Mouse (Mus musculus) forebrain, embryonic 13.5 days (tissue): ENCODE results near the gene Zfp213. TPM values are rescaled to one million over a fixed set of nuclear protein-coding genes. Genes with fewer than 3 reads are reported as not detected.

Experiments
- ATAC-seq: fragments of 200-750 bp; cut with Nextera tagmentation; 2 replicates; pipeline ENCODE4 v1.8.0; 2017
- H3K27ac ChIP-seq: fragments of 300-500 bp; sonication (generic); 2 replicates; pipeline ENCODE4 v1.5.1; 2015; ENCODE audit warnings: inconsistent platforms, mild to moderate bottlenecking, moderate library complexity
- H3K27me3 ChIP-seq: fragments of 300-500 bp; sonication (generic); 2 replicates; pipeline ENCODE4 v1.6.1; 2015; ENCODE audit warnings: mild to moderate bottlenecking, inconsistent platforms
- H3K36me3 ChIP-seq: fragments of 300-500 bp; sonication (generic); 2 replicates; pipeline ENCODE4 v1.6.1; 2015; ENCODE audit warnings: mild to moderate bottlenecking, inconsistent platforms; ENCODE audit not compliant: poor library complexity, severe bottlenecking
- H3K4me1 ChIP-seq: fragments of 300-500 bp; sonication (generic); 2 replicates; pipeline ENCODE4 v1.6.1; 2015; ENCODE audit warnings: inconsistent platforms
- H3K4me2 ChIP-seq: fragments of 300-500 bp; sonication (generic); 2 replicates; pipeline ENCODE4 v1.6.1; 2015; ENCODE audit warnings: inconsistent platforms, mild to moderate bottlenecking, moderate library complexity
- H3K4me3 ChIP-seq: fragments of 300-500 bp; sonication (generic); 2 replicates; pipeline ENCODE4 v1.5.1; 2015; ENCODE audit warnings: mild to moderate bottlenecking, inconsistent platforms
- H3K9ac ChIP-seq: fragments of 300-500 bp; sonication (generic); 2 replicates; pipeline ENCODE4 v1.6.1; 2015; ENCODE audit warnings: mild to moderate bottlenecking, inconsistent platforms
- H3K9me3 ChIP-seq: fragments of 300-500 bp; sonication (generic); replicated peaks from 2 replicates; pipeline ENCODE4 v1.6.1; 2016; ENCODE audit warnings: inconsistent platforms
- WGBS: fragments of 180-500 bp; shearing (Covaris S2); methylation state at CpG from one replicate; pipeline ENCODE4 v1.1.7; 2015; 5-methylcytosine and 5-hydroxymethylcytosine counted together
- polyA plus RNA-seq: library from polyadenylated mRNA; unstranded; fragments of >200 nt; fragmentation: Nextera tagmentation; extraction: Ambion mirVana; gene quantifications from 2 replicates; pipeline ENCODE4 v1.2.1, GENCODE M21; 2015

Zfp213 gene
- polyA plus RNA-seq, 1 experiment from 2014 or later, result 20.7 TPM

- under 1% methylated on average over 22 of the region's 22 CpGs for WGBS
- H3K27ac ChIP-seq, result peak overlapping the region; percentile 49
- H3K4me3 ChIP-seq, result peak overlapping the region; percentile 56
- peak overlapping the region; percentile 79 for H3K4me2 ChIP-seq
- peak overlapping the region; percentile 70 for H3K9ac ChIP-seq
- peaks cover 7% of the 10 kb centered on the region for H3K36me3 ChIP-seq
- no peaks in the 10 kb centered on the region for H3K9me3 ChIP-seq
- H3K4me1 ChIP-seq, result peaks cover 15% of the 10 kb centered on the region
- peak; percentile 75 for ATAC-seq
- H3K27me3 ChIP-seq, result no peaks in the 10 kb centered on the region
Observed at GRCm38 (mm10) chr17:23550188-23550791, 13.7 kb downstream of the Zfp213 start.

DNA sequence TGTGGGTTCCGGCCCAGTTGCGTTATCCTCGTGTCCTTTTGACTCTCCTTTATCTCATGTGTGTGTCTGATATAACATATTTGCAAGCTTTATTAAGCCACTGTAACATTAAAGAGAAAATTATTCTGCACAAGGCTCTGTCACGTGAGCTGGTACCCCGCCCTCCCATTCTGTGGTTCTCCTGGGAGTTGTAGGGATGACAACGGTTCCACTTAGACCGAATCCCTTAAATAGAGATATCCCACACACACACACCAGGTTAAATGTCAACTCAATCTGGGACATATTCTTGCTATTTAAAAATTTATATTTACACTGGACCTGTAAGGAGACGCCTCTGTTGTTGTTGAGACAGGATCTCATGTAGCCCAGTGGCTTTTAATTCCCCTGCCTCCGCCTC lies 14.6 kb downstream of the Zfp213 start:
- Histone ChIP-seq H3K4me1 (peaks cover 15% of the 10 kb centered on the region), H3K9me3 (no peaks in the 10 kb centered on the region), H3K9ac (peak overlapping the region; percentile 52), H3K36me3 (no peaks in the 10 kb centered on the region), H3K4me2 (peak overlapping the region; percentile 79), H3K27me3 (0 out of 2 replicates have a peak, but pooled peaks cover 3% of the 10 kb centered on the region), H3K4me3 (peak overlapping the region; percentile 56), H3K27ac (no peak overlapping the region)
- WGBS, result 3% methylated on average over 9 of the region's 9 CpGs
- ATAC-seq, result no peak

DNA sequence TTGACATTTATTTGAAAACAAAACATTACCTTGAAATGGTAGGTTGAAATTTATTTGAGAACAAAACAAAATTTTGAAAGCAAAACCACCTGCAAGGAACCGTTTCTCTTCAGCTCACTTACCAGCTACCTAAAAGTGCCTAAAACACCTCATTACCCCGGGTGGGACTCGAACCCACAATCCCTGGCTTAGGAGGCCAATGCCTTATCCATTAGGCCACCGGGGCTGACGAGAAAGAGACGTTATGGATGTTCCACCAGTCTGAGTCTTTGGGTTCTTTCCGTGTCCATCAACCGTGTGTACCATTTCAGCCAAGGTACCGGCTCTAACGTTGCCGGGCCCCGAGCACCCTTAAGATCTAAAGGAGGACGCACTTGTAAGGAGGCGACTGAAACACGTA lies 15.4 kb downstream of the Zfp213 start:
- H3K9ac ChIP-seq, result peak overlapping the region; percentile 52
- no peaks in the 10 kb centered on the region for H3K9me3 ChIP-seq
- no peak overlapping the region for H3K27ac ChIP-seq
- H3K4me2 ChIP-seq, result peak overlapping the region; percentile 79
- peak overlapping the region; percentile 56 for H3K4me3 ChIP-seq
- H3K4me1 ChIP-seq, result peaks cover 15% of the 10 kb centered on the region
- WGBS, result under 1% methylated on average over 15 of the region's 15 CpGs
- no peaks in the 10 kb centered on the region for H3K36me3 ChIP-seq
- H3K27me3 ChIP-seq, result peaks cover 3% of the 10 kb centered on the region; the same call in 1 of the 2 replicates
- ATAC-seq, result peak; percentile 19; the same call in 1 of the 2 replicates

- H3K4me1 ChIP-seq, result peaks cover 16% of the 10 kb centered on the region
- H3K9me3 ChIP-seq, result no peaks in the 10 kb centered on the region
- no peak overlapping the region for H3K9ac ChIP-seq
- peaks cover 3% of the 10 kb centered on the region; the same call in 1 of the 2 replicates for H3K27me3 ChIP-seq
- 54% methylated on average over 11 of the region's 11 CpGs for WGBS
- no peak for ATAC-seq
- no peaks in the 10 kb centered on the region for H3K36me3 ChIP-seq
- no peak overlapping the region for H3K4me2 ChIP-seq
- no peak overlapping the region; the same call in 1 of the 2 replicates for H3K4me3 ChIP-seq
- H3K27ac ChIP-seq, result no peak overlapping the region
Observed at GRCm38 (mm10) chr17:23547681-23548443, 16.2 kb downstream of the Zfp213 start.

- WGBS, result 1% methylated on average over 42 of the region's 42 CpGs
- peak; percentile 26 for ATAC-seq
- H3K9ac ChIP-seq, result peak overlapping the region; percentile 74
Observed at GRCm38 (mm10) chr17:23546702-23547505, 17.1 kb downstream of the Zfp213 start.

DNA sequence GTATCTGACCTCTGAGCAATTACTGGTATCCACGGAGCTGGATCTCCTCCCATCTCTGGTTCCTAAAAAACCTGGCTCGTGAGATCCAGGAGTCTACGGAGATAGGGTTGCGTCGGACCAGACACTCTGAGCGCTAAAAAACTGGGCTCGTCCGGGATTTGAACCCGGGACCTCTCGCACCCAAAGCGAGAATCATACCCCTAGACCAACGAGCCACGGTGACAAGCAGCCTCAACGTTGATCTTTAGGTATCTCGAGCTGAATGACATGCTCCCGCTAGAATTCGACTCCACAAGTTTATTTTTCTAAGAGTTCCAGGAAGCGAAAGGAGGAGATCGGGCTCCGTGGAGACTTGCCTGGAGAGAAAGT lies 17.7 kb downstream of the Zfp213 start:
- no peaks in the 10 kb centered on the region for H3K36me3 ChIP-seq
- peak overlapping the region; percentile 70 for H3K4me3 ChIP-seq
- WGBS, result under 1% methylated on average over 20 of the region's 20 CpGs
- peaks cover 9% of the 10 kb centered on the region; the same call in 1 of the 2 replicates for H3K27me3 ChIP-seq
- no peak overlapping the region for H3K27ac ChIP-seq
- H3K4me1 ChIP-seq, result peaks cover 21% of the 10 kb centered on the region
- H3K9ac ChIP-seq, result peak overlapping the region; percentile 74
- H3K9me3 ChIP-seq, result no peaks in the 10 kb centered on the region
- peak; percentile 37 for ATAC-seq
- H3K4me2 ChIP-seq, result peak overlapping the region; percentile 62

More at GRCm38 (mm10) chr17:23546702-23547505, 17.1 kb downstream of the Zfp213 start:
- peaks cover 3% of the 10 kb centered on the region; the same call in 1 of the 2 replicates for H3K27me3 ChIP-seq
- H3K4me1 ChIP-seq, result peaks cover 23% of the 10 kb centered on the region
- H3K27ac ChIP-seq, result no peak overlapping the region; the same call in 1 of the 2 replicates
- H3K4me2 ChIP-seq, result peak overlapping the region; percentile 62
- H3K9me3 ChIP-seq, result no peaks in the 10 kb centered on the region
- H3K4me3 ChIP-seq, result peak overlapping the region; percentile 70
- no peaks in the 10 kb centered on the region for H3K36me3 ChIP-seq

GRCm38 (mm10) chr17:23545841-23546240 lies 18.2 kb downstream of the Zfp213 start:
- Histone ChIP-seq H3K4me3 (peak overlapping the region; percentile 70), H3K27me3 (peaks cover 12% of the 10 kb centered on the region; the same call in 1 of the 2 replicates), H3K4me2 (peak overlapping the region; percentile 62; the same call in 1 of the 2 replicates), H3K36me3 (no peaks in the 10 kb centered on the region), H3K27ac (no peak overlapping the region), H3K4me1 (peaks cover 17% of the 10 kb centered on the region), H3K9me3 (no peaks in the 10 kb centered on the region), H3K9ac (no peak overlapping the region)
- 13% methylated on average over 6 of the region's 6 CpGs for WGBS
- ATAC-seq, result no peak

DNA sequence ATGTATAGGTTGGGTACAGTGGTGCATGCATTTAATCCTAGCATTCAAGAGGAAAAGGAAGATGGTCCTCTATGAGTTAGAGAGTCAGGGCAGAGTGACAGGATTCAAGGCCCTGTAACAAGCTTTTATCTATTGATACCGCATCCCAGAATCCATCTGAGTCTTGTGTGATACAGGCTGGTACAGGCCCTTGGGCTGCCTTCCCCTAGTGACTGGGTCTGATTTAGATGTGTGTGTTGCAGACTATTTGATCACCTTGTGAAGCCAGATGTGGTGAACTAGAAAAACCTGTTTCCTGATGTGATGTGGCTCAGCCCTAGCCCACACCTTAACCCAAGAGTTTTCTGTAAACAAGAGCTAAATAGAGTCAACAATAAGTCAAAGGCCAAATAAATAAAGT lies 19.3 kb downstream of the Zfp213 start:
- WGBS, result 89% methylated on average over 1 of the region's 1 CpGs

DNA sequence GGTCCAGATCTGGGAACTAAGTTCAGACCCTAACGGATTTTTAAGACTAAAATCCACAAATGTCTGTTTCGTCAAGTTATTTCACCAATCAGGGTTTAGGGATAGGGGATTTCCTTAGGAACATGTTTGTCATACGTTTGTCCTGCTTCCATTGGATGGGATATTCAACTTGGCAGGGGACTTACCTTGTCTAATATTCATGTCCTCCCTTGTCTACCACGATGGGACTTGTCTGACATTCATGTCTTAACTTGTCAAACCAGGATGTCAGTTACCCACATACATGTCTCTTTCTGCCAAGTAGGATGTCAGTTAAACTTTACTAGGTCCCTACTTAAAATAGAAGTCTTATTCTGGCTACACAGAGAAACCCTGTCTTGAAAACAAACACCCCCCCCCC lies 20.1 kb downstream of the Zfp213 start:
- 81% methylated on average over 4 of the region's 4 CpGs for WGBS
- Histone ChIP-seq H3K4me3 (no peak overlapping the region), H3K36me3 (no peaks in the 10 kb centered on the region), H3K9ac (no peak overlapping the region), H3K4me2 (no peak overlapping the region), H3K9me3 (no peaks in the 10 kb centered on the region), H3K27ac (no peak overlapping the region), H3K4me1 (peaks cover 11% of the 10 kb centered on the region), H3K27me3 (peaks cover 30% of the 10 kb centered on the region)
- ATAC-seq, result no peak

More for the DNA sequence above, 19.3 kb downstream of the Zfp213 start:
- Histone ChIP-seq H3K27me3 (peaks cover 22% of the 10 kb centered on the region), H3K27ac (no peak overlapping the region), H3K4me1 (peaks cover 17% of the 10 kb centered on the region), H3K9me3 (no peaks in the 10 kb centered on the region), H3K36me3 (no peaks in the 10 kb centered on the region), H3K9ac (no peak overlapping the region), H3K4me3 (no peak overlapping the region), H3K4me2 (no peak overlapping the region)
- no peak for ATAC-seq

GRCm38 (mm10) chr17:23543325-23543724 lies 20.7 kb downstream of the Zfp213 start:
- H3K36me3 ChIP-seq, result no peaks in the 10 kb centered on the region
- H3K4me1 ChIP-seq, result peaks cover 14% of the 10 kb centered on the region
- peaks cover 37% of the 10 kb centered on the region for H3K27me3 ChIP-seq
- ATAC-seq, result no peak
- H3K27ac ChIP-seq, result no peak overlapping the region
- no peaks in the 10 kb centered on the region for H3K9me3 ChIP-seq
- no peak overlapping the region for H3K4me2 ChIP-seq
- H3K9ac ChIP-seq, result no peak overlapping the region
- 68% methylated on average over 5 of the region's 5 CpGs for whole genome bisulfite sequencing
- no peak overlapping the region for H3K4me3 ChIP-seq

DNA sequence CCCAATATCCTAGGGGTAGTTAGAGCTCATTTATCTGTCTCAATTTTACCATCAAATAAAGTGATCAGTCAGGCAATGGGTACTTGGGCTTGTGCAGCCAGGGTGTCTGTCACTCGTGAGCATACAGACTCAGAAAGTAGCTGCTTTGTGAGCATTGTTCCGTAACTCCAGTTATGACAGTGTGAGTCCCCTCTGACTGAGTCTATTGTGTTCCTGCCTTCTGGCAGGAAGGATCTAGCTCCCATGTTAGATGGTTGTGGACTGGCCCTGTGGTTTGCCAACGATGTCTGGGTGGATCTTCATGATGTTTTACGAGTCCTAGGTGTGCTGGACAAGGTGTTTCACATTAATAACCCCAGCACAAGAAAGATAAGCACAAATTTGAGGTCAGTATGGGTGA lies 21.2 kb downstream of the Zfp213 start:
- no peak overlapping the region for H3K27ac ChIP-seq
- peaks cover 19% of the 10 kb centered on the region for H3K4me1 ChIP-seq
- H3K4me2 ChIP-seq, result no peak overlapping the region
- peaks cover 42% of the 10 kb centered on the region for H3K27me3 ChIP-seq
- no peak overlapping the region for H3K9ac ChIP-seq
- H3K36me3 ChIP-seq, result no peaks in the 10 kb centered on the region
- H3K4me3 ChIP-seq, result no peak overlapping the region
- no peaks in the 10 kb centered on the region for H3K9me3 ChIP-seq
- WGBS, result 57% methylated on average over 4 of the region's 4 CpGs
- ATAC-seq, result no peak
